Mouse (Mus musculus) MEL (cell line): Measurements from ENCODE around the gene 5730596B20Rik. TPM values are rescaled to one million over a fixed set of nuclear protein-coding genes. Genes with fewer than 3 reads are reported as not detected.

Source experiments
- DNase-seq: peaks from one replicate; pipeline ENCODE4 v3.0.0; 2011; ENCODE audit warnings: low read depth, low spot score
- H3K27ac ChIP-seq: 2 replicates; pipeline ENCODE4 v1.5.1; 2012; ENCODE audit warnings: low read depth, mild to moderate bottlenecking, control low read depth, low read length, moderate library complexity; ENCODE audit not compliant: control insufficient read depth
- H3K27me3 ChIP-seq, 2 experiments: fragments of 150-350 bp in 1 of 2; sonication (generic) in 1 of 2; 2 replicates each; pipeline ENCODE4 v1.6.1; 2012; ENCODE audit warnings: low read length in 2 of 2, mild to moderate bottlenecking in 2 of 2, improper control_type of control experiment in 1 of 2, moderate library complexity in 1 of 2; ENCODE audit not compliant: insufficient read depth in 2 of 2, control insufficient read depth in 1 of 2
- H3K36me3 ChIP-seq, 2 experiments: 2 replicates each; pipeline ENCODE4 v1.6.1; 2012 to 2014; ENCODE audit warnings: low read length in 2 of 2, improper control_type of control experiment in 1 of 2, inconsistent platforms in 1 of 2, mild to moderate bottlenecking in 1 of 2; ENCODE audit not compliant: insufficient read depth in 2 of 2, control insufficient read depth in 1 of 2
- H3K4me1 ChIP-seq, 2 experiments: fragments of 150-350 bp in 1 of 2; sonication (generic) in 1 of 2; 2 replicates each; pipeline ENCODE4 v1.6.1; 2012; ENCODE audit warnings: low read length in 2 of 2, improper control_type of control experiment in 1 of 2, mild to moderate bottlenecking in 1 of 2; ENCODE audit not compliant: insufficient read depth in 2 of 2, control insufficient read depth in 1 of 2
- H3K4me3 ChIP-seq, 2 experiments: fragments of 150-350 bp in 1 of 2; sonication (generic) in 1 of 2; 2 replicates each; pipeline ENCODE4 v1.5.1; 2012; ENCODE audit warnings: low read depth in 2 of 2, low read length in 2 of 2, mild to moderate bottlenecking in 2 of 2, moderate library complexity in 2 of 2, control low read depth in 1 of 2, improper control_type of control experiment in 1 of 2; ENCODE audit not compliant: control insufficient read depth in 1 of 2, insufficient read depth in 1 of 2
- H3K79me2 ChIP-seq: 2 replicates; pipeline ENCODE4 v1.6.1; 2012; ENCODE audit warnings: mild to moderate bottlenecking, low read length, moderate library complexity; ENCODE audit not compliant: control insufficient read depth, poor library complexity, insufficient read depth
- H3K9ac ChIP-seq: 2 replicates; pipeline ENCODE4 v1.6.1; 2012; ENCODE audit warnings: low read depth, mild to moderate bottlenecking, control low read depth, low read length, moderate library complexity; ENCODE audit not compliant: control insufficient read depth, poor library complexity, severe bottlenecking
- H3K9me3 ChIP-seq: fragments of 150-350 bp; sonication (generic); replicated peaks from 2 replicates; pipeline ENCODE4 v1.6.1; 2012; ENCODE audit warnings: mild to moderate bottlenecking, low read length, improper control_type of control experiment, moderate library complexity; ENCODE audit not compliant: insufficient read depth
- BHLHE40 ChIP-seq: IDR thresholded peaks from 2 replicates; pipeline ENCODE4 v1.6.1; 2012; ENCODE audit warnings: low read depth, mild to moderate bottlenecking, inconsistent platforms, low read length, improper control_type of control experiment, borderline replicate concordance
- CHD1 ChIP-seq: IDR thresholded peaks from 2 replicates; pipeline ENCODE4 v1.6.1; 2012; ENCODE audit warnings: low read depth, mild to moderate bottlenecking, inconsistent platforms, low read length, improper control_type of control experiment
- CTCF ChIP-seq, 3 experiments: IDR thresholded peaks in 2 of 3; conservative IDR thresholded peaks in 1 of 3; 2 replicates each; pipeline ENCODE4 v1.5.1; 2011 to 2012; ENCODE audit warnings: low read length in 3 of 3, low read depth in 2 of 3, mild to moderate bottlenecking in 2 of 3, improper control_type of control experiment in 1 of 3, inconsistent platforms in 1 of 3, mixed read lengths in 1 of 3, moderate library complexity in 1 of 3; ENCODE audit not compliant: control insufficient read depth in 1 of 3, insufficient read depth in 1 of 3, poor library complexity in 1 of 3, severe bottlenecking in 1 of 3
- E2F4 ChIP-seq: IDR thresholded peaks from 2 replicates; pipeline ENCODE4 v1.6.1; 2011; ENCODE audit warnings: low read depth, low read length, improper control_type of control experiment, borderline replicate concordance
- ELF1 ChIP-seq: IDR thresholded peaks from 2 replicates; pipeline ENCODE4 v1.6.1; 2014; ENCODE audit warnings: low read depth, mild to moderate bottlenecking, inconsistent platforms, low read length, improper control_type of control experiment, moderate library complexity
- EP300 ChIP-seq, 2 experiments: IDR thresholded peaks; 2 replicates each; pipeline ENCODE4 v1.6.1; 2011; ENCODE audit warnings: improper control_type of control experiment in 2 of 2, low read length in 2 of 2, low read depth in 1 of 2, mild to moderate bottlenecking in 1 of 2
- KAT2A ChIP-seq: conservative IDR thresholded peaks from 2 replicates; pipeline ENCODE4 v1.6.1; 2012; ENCODE audit warnings: low read depth, low read length, improper control_type of control experiment, inconsistent platforms
- MAFK ChIP-seq: IDR thresholded peaks from 2 replicates; pipeline ENCODE4 v1.6.1; 2011; ENCODE audit warnings: low read depth, mild to moderate bottlenecking, low read length, improper control_type of control experiment, borderline replicate concordance
- MAX ChIP-seq: IDR thresholded peaks from 2 replicates; pipeline ENCODE4 v1.6.1; 2011; ENCODE audit warnings: low read length, improper control_type of control experiment
- MAZ ChIP-seq: IDR thresholded peaks from 2 replicates; pipeline ENCODE4 v1.6.1; 2012; ENCODE audit warnings: low read depth, mild to moderate bottlenecking, inconsistent platforms, low read length, improper control_type of control experiment
- MXI1 ChIP-seq: IDR thresholded peaks from 2 replicates; pipeline ENCODE4 v1.6.1; 2011; ENCODE audit warnings: mild to moderate bottlenecking, low read depth, low read length, improper control_type of control experiment
- MYC ChIP-seq: IDR thresholded peaks from 2 replicates; pipeline ENCODE4 v1.6.1; 2011; ENCODE audit warnings: low read depth, mild to moderate bottlenecking, low read length, improper control_type of control experiment, moderate library complexity
- NELFE ChIP-seq: IDR thresholded peaks from 2 replicates; pipeline ENCODE4 v1.6.1; 2011; ENCODE audit warnings: low read depth, low read length, improper control_type of control experiment
- POLR2AphosphoS5 ChIP-seq: IDR thresholded peaks from 2 replicates; pipeline ENCODE4 v1.6.1; 2012; ENCODE audit warnings: low read depth, borderline replicate concordance, mild to moderate bottlenecking, inconsistent platforms, low read length, moderate library complexity, mixed read lengths
- RAD21 ChIP-seq: IDR thresholded peaks from 2 replicates; pipeline ENCODE4 v1.6.1; 2011; ENCODE audit warnings: mild to moderate bottlenecking, low read depth, low read length, improper control_type of control experiment
- SIN3A ChIP-seq: IDR thresholded peaks from 2 replicates; pipeline ENCODE4 v1.6.1; 2012; ENCODE audit warnings: low read length, improper control_type of control experiment, inconsistent platforms
- SMC3 ChIP-seq: IDR thresholded peaks from 2 replicates; pipeline ENCODE4 v1.6.1; 2011; ENCODE audit warnings: low read depth, low read length, improper control_type of control experiment
- TCF12 ChIP-seq: IDR thresholded peaks from 2 replicates; pipeline ENCODE4 v1.6.1; 2014; ENCODE audit warnings: low read depth, mild to moderate bottlenecking, inconsistent platforms, low read length, improper control_type of control experiment, moderate library complexity
- UBTF ChIP-seq: IDR thresholded peaks from 2 replicates; pipeline ENCODE4 v1.6.1; 2012; ENCODE audit warnings: low read depth, mild to moderate bottlenecking, inconsistent platforms, low read length, improper control_type of control experiment, moderate library complexity, borderline replicate concordance; ENCODE audit not compliant: insufficient read depth
- USF1 ChIP-seq: IDR thresholded peaks from 2 replicates; pipeline ENCODE4 v1.6.1; 2014; ENCODE audit warnings: low read depth, mild to moderate bottlenecking, inconsistent platforms, low read length, improper control_type of control experiment, moderate library complexity
- USF2 ChIP-seq, 2 experiments: IDR thresholded peaks; 2 replicates each; pipeline ENCODE4 v1.6.1; 2011 to 2012; ENCODE audit warnings: improper control_type of control experiment in 2 of 2, low read length in 2 of 2, borderline replicate concordance in 1 of 2, inconsistent platforms in 1 of 2, low read depth in 1 of 2, mild to moderate bottlenecking in 1 of 2; ENCODE audit not compliant: insufficient read depth in 1 of 2
- ZC3H11A ChIP-seq: IDR thresholded peaks from 2 replicates; pipeline ENCODE4 v1.6.1; 2012; ENCODE audit warnings: low read depth, mild to moderate bottlenecking, inconsistent platforms, low read length, improper control_type of control experiment
- ZKSCAN1 ChIP-seq: IDR thresholded peaks from 2 replicates; pipeline ENCODE4 v1.6.1; 2012; ENCODE audit warnings: low read depth, mild to moderate bottlenecking, inconsistent platforms, low read length, improper control_type of control experiment, moderate library complexity
- ZMIZ1 ChIP-seq: IDR thresholded peaks from 2 replicates; pipeline ENCODE4 v1.6.1; 2012; ENCODE audit warnings: low read depth, mild to moderate bottlenecking, inconsistent platforms, low read length, improper control_type of control experiment, moderate library complexity
- ZNF384 ChIP-seq: IDR thresholded peaks from 2 replicates; pipeline ENCODE4 v1.6.1; 2012; ENCODE audit warnings: low read depth, mild to moderate bottlenecking, inconsistent platforms, low read length, improper control_type of control experiment
- polyA plus RNA-seq, 2 experiments: library from polyadenylated mRNA; stranded (reverse) in 1 of 2; unstranded in 1 of 2; fragments of >175 nt in 1 of 2; fragments of >200 nt in 1 of 2; gene quantifications; 2 replicates each; pipeline versions ENCODE4 v1.2.1 to v1.2.4; 2012; ENCODE audit warnings: low replicate concordance in 2 of 2, low read depth in 1 of 2; ENCODE audit not compliant: insufficient read length in 2 of 2, insufficient read depth in 1 of 2, missing spikeins in 1 of 2
- total RNA-seq: library from RNA; depleted of rRNA; stranded (reverse); fragments of 300-350 nt; gene quantifications from 2 replicates; pipeline ENCODE4 v1.2.3, GENCODE M21; 2012

Gene 5730596B20Rik
- total and polyA plus RNA-seq, 3 experiments = not detected

- H3K27ac ChIP-seq = no peak overlapping the region
- TF ChIP-seq POLR2AphosphoS5 (no peak), MXI1 (no peak), ZNF384 (no peak), CHD1 (no peak), MAZ (no peak), UBTF (no peak), ZKSCAN1 (no peak), BHLHE40 (no peak)
- TF ChIP-seq, all 39 proteins: peak for 0
- Histone ChIP-seq H3K27me3 (no peaks in the 10 kb centered on the region), H3K9me3 (no peaks in the 10 kb centered on the region), H3K36me3 (no peaks in the 10 kb centered on the region), H3K4me3 (peak overlapping the region; percentile 74 to 79; a peak in 3 of 4 replicates), H3K4me1 (no peaks in the 10 kb centered on the region), H3K79me2 (no peaks in the 10 kb centered on the region), H3K9ac (peak overlapping the region; percentile 72)
- peak; percentile 9 for DNase-seq
Measured at GRCm38 (mm10) chr6:52220865-52221310, 43.6 kb downstream of the 5730596B20Rik start.

GRCm38 (mm10) chr6:52221337-52221992 is 44.2 kb downstream of the 5730596B20Rik start, which contains the start of gene Hoxa7:
Gene Hoxa7, minus strand, starts transcription at chr6:52221854.
- Histone ChIP-seq H3K4me3 (peak within 1 kb of the TSS; percentile 74 to 79), H3K27ac (no peak within 1 kb of the TSS), H3K4me1 (no peaks in the 10 kb centered on the region), H3K9me3 (no peaks in the 10 kb centered on the region), H3K36me3 (no peaks in the 10 kb centered on the region), H3K27me3 (no peaks in the 10 kb centered on the region), H3K79me2 (no peaks in the 10 kb centered on the region), H3K9ac (peak within 1 kb of the TSS; percentile 72)
- peak; percentile 81 for DNase-seq
- TF ChIP-seq ZC3H11A (peak; percentile 87), E2F4 (no peak), MAFK (no peak), ZKSCAN1 (no peak), USF2 (IDR thresholded peaks at IDR 0.05; ENCODE audit: borderline replicate concordance in 1 of 2, insufficient read depth in 1 of 2, low read depth in 1 of 2, low read length in 2 of 2) (no peak), MAX (no peak), SMC3 (peak; percentile 77), EP300 (IDR thresholded peaks at IDR 0.05; ENCODE audit: low read depth in 1 of 2, low read length in 2 of 2) (no peak), NELFE (no peak; the same call in 1 of the 2 replicates), ELF1 (no peak), MYC (no peak), TCF12 (no peak), USF1 (no peak), CHD1 (no peak), CTCF (IDR thresholded peaks at IDR 0.05 in 2 of 3, conservative IDR thresholded peaks at IDR 0.05 in 1 of 3; ENCODE audit: control insufficient read depth in 1 of 3, insufficient read depth in 1 of 3, low read depth in 2 of 3, low read length in 3 of 3, poor library complexity in 1 of 3, severe bottlenecking in 1 of 3) (peak; percentile 81 to 89 (median 86)), SIN3A (peak; percentile 32; the same call in 1 of the 2 replicates), RAD21 (peak; percentile 91), ZMIZ1 (no peak), KAT2A (no peak)
